Mouse (Mus musculus): ENCODE data around the gene Tbc1d10b. TPM values are rescaled to one million over a fixed set of nuclear protein-coding genes. Genes with fewer than 3 reads are reported as not detected.

Gene Tbc1d10b
- polyA plus RNA-seq (2015; fragmentation: Nextera tagmentation; extraction: Ambion mirVana), result 21.0 and 22.5 TPM in 2 replicates

GRCm38 (mm10) chr7:127208295-127208552, at the start of gene Tbc1d10b:
TSS of gene Tbc1d10b (minus strand) at chr7:127208468.

GRCm38 (mm10) chr7:127243870-127244657, 35.8 kb upstream of the Tbc1d10b start, which contains the start of gene Zfp771:
TSS of gene Zfp771 (plus strand) at chr7:127244274.

GRCm38 (mm10) chr7:127232622-127233367, 24.5 kb upstream of the Tbc1d10b start, which contains the start of the genes Zfp553 and Sept1:
TSS of gene Zfp553 (plus strand) at chr7:127233061.
TSS of gene Sept1 (minus strand) at chr7:127233130.

GRCm38 (mm10) chr7:127208553-127209438, 528 bp upstream of the Tbc1d10b start, which contains the start of gene Mylpf:
TSS of gene Mylpf (plus strand) at chr7:127208890.

GRCm38 (mm10) chr7:127195544-127196295, 12.5 kb downstream of the Tbc1d10b start, which contains the start of gene Cd2bp2:
TSS of gene Cd2bp2 (minus strand) at chr7:127196050.

Other genes starting within 250 kb of the Tbc1d10b start
- gene Cdipt, start 232.6 kb downstream of the Tbc1d10b start, polyA plus RNA-seq (2015; fragmentation: Nextera tagmentation; extraction: Ambion mirVana), result 56.1 and 61.1 TPM in 2 replicates
- 1.4 and 2.3 TPM in 2 replicates for gene Cdiptos, start 232.4 kb downstream of the Tbc1d10b start, polyA plus RNA-seq (2015; fragmentation: Nextera tagmentation; extraction: Ambion mirVana)
- 13.4 and 15.9 TPM in 2 replicates for gene Mvp, start 193.8 kb downstream of the Tbc1d10b start, polyA plus RNA-seq (2015; fragmentation: Nextera tagmentation; extraction: Ambion mirVana)
- gene Pagr1b, start 192.0 kb downstream of the Tbc1d10b start, polyA plus RNA-seq (2015; fragmentation: Nextera tagmentation; extraction: Ambion mirVana), result not detected in 2 replicates
- 32.5 and 43.1 TPM in 2 replicates for gene Pagr1a, start 191.1 kb downstream of the Tbc1d10b start, polyA plus RNA-seq (2015; fragmentation: Nextera tagmentation; extraction: Ambion mirVana)
- gene Gm42742, start 187.4 kb downstream of the Tbc1d10b start, polyA plus RNA-seq (2015; fragmentation: Nextera tagmentation; extraction: Ambion mirVana), result 3.7 and 10.6 TPM in 2 replicates
- gene Prrt2, start 187.3 kb downstream of the Tbc1d10b start, polyA plus RNA-seq (2015; fragmentation: Nextera tagmentation; extraction: Ambion mirVana), result 0.55 and 0.86 TPM in 2 replicates
- gene Maz, start 181.4 kb downstream of the Tbc1d10b start, polyA plus RNA-seq (2015; fragmentation: Nextera tagmentation; extraction: Ambion mirVana), result 47.2 and 48.3 TPM in 2 replicates
- gene Kif22, start 166.0 kb downstream of the Tbc1d10b start, polyA plus RNA-seq (2015; fragmentation: Nextera tagmentation; extraction: Ambion mirVana), result 109 and 120 TPM in 2 replicates
- 10.1 and 23.2 TPM in 2 replicates for gene Zg16, start 121.1 kb downstream of the Tbc1d10b start, polyA plus RNA-seq (2015; fragmentation: Nextera tagmentation; extraction: Ambion mirVana)
- 24.3 and 30.3 TPM in 2 replicates for gene AI467606, start 117.1 kb downstream of the Tbc1d10b start, polyA plus RNA-seq (2015; fragmentation: Nextera tagmentation; extraction: Ambion mirVana)
- gene Qprt, start 86.2 kb downstream of the Tbc1d10b start, polyA plus RNA-seq (2015; fragmentation: Nextera tagmentation; extraction: Ambion mirVana), result 1.4 and 1.5 TPM in 2 replicates
- gene Spn, start 70.6 kb downstream of the Tbc1d10b start, polyA plus RNA-seq (2015; fragmentation: Nextera tagmentation; extraction: Ambion mirVana), result 20.0 and 22.3 TPM in 2 replicates
- gene Cd2bp2, start 12.4 kb downstream of the Tbc1d10b start, polyA plus RNA-seq (2015; fragmentation: Nextera tagmentation; extraction: Ambion mirVana), result 27.7 and 29.2 TPM in 2 replicates
- 34.1 and 37.7 TPM in 2 replicates for gene Mylpf, start 422 bp upstream of the Tbc1d10b start, polyA plus RNA-seq (2015; fragmentation: Nextera tagmentation; extraction: Ambion mirVana)
- gene Zfp553, start 24.6 kb upstream of the Tbc1d10b start, polyA plus RNA-seq (2015; fragmentation: Nextera tagmentation; extraction: Ambion mirVana), result 10.2 and 11.5 TPM in 2 replicates
- 44.4 and 49.3 TPM in 2 replicates for gene Sept1, start 24.7 kb upstream of the Tbc1d10b start, polyA plus RNA-seq (2015; fragmentation: Nextera tagmentation; extraction: Ambion mirVana)
- gene Zfp771, start 35.8 kb upstream of the Tbc1d10b start, polyA plus RNA-seq (2015; fragmentation: Nextera tagmentation; extraction: Ambion mirVana), result 21.4 and 23.5 TPM in 2 replicates
- 87.9 and 90.1 TPM in 2 replicates for gene Dctpp1, start 52.2 kb upstream of the Tbc1d10b start, polyA plus RNA-seq (2015; fragmentation: Nextera tagmentation; extraction: Ambion mirVana)
- 77.6 and 80.8 TPM in 2 replicates for gene Sephs2, start 65.6 kb upstream of the Tbc1d10b start, polyA plus RNA-seq (2015; fragmentation: Nextera tagmentation; extraction: Ambion mirVana)
- 10.0 and 13.4 TPM in 2 replicates for gene Itgal, start 87.8 kb upstream of the Tbc1d10b start, polyA plus RNA-seq (2015; fragmentation: Nextera tagmentation; extraction: Ambion mirVana)
- gene Zfp768, start 137.1 kb upstream of the Tbc1d10b start, polyA plus RNA-seq (2015; fragmentation: Nextera tagmentation; extraction: Ambion mirVana), result 3.2 and 4.1 TPM in 2 replicates
- 2.5 TPM in 2 replicates for gene Zfp747, start 167.6 kb upstream of the Tbc1d10b start, polyA plus RNA-seq (2015; fragmentation: Nextera tagmentation; extraction: Ambion mirVana)
- 1.3 and 1.8 TPM in 2 replicates for gene 9130019O22Rik, start 178.7 kb upstream of the Tbc1d10b start, polyA plus RNA-seq (2015; fragmentation: Nextera tagmentation; extraction: Ambion mirVana)
- 1.7 and 1.9 TPM in 2 replicates for gene E430018J23Rik, start 185.2 kb upstream of the Tbc1d10b start, polyA plus RNA-seq (2015; fragmentation: Nextera tagmentation; extraction: Ambion mirVana)
- 1.7 and 2.2 TPM in 2 replicates for gene Zfp764, start 198.4 kb upstream of the Tbc1d10b start, polyA plus RNA-seq (2015; fragmentation: Nextera tagmentation; extraction: Ambion mirVana)
- gene Zfp688, start 213.6 kb upstream of the Tbc1d10b start, polyA plus RNA-seq (2015; fragmentation: Nextera tagmentation; extraction: Ambion mirVana), result 17.4 and 22.2 TPM in 2 replicates
- gene Zfp689, start 240.7 kb upstream of the Tbc1d10b start, polyA plus RNA-seq (2015; fragmentation: Nextera tagmentation; extraction: Ambion mirVana), result 2.5 and 3.2 TPM in 2 replicates

Measured in spleen, postnatal 0 days (tissue).